Mouse (Mus musculus) sigmoid colon, adult 10 weeks (tissue): ENCODE data around the gene Dnase1l1. TPM values are rescaled to one million over a fixed set of nuclear protein-coding genes. Genes with fewer than 3 reads are reported as not detected.

Experiments used
- polyA plus RNA-seq: library from polyadenylated mRNA; stranded (reverse); fragments of 350-450 nt; fragmentation: Illumina TruSeq; extraction: RNeasy Lipid Tissue Mini Kit (QIAGEN cat#74804); gene quantifications from one replicate; pipeline ENCODE4 v1.2.3, GENCODE M21; 2014; ENCODE audit warnings: low read depth, low replicate concordance

Dnase1l1 gene
- polyA plus RNA-seq: 53.1 TPM

GRCm38 (mm10) chrX:74281732-74282394 lies at the start of gene Dnase1l1, which contains the start of gene Taz:
Gene Dnase1l1 (minus strand): TSS chrX:74282337.
Gene Taz (plus strand): TSS chrX:74281912.

GRCm38 (mm10) chrX:74328725-74329161 lies 46.6 kb upstream of the Dnase1l1 start, which contains the start of gene Plxna3:
Gene Plxna3 (plus strand): TSS chrX:74329066.

GRCm38 (mm10) chrX:74312540-74313464 lies 30.7 kb upstream of the Dnase1l1 start, which contains the start of gene Fam50a:
Gene Fam50a (plus strand): TSS chrX:74313033.

GRCm38 (mm10) chrX:74304867-74305700 lies 22.9 kb upstream of the Dnase1l1 start, which contains the start of gene Gdi1:
Gene Gdi1 (plus strand): TSS chrX:74304998.

GRCm38 (mm10) chrX:74296538-74297448 lies 14.7 kb upstream of the Dnase1l1 start, which contains the start of gene Atp6ap1:
Gene Atp6ap1 (plus strand): TSS chrX:74297097.

GRCm38 (mm10) chrX:74270062-74270901 lies 11.9 kb downstream of the Dnase1l1 start, which contains the start of gene Rpl10:
Gene Rpl10 (plus strand): TSS chrX:74270812.

GRCm38 (mm10) chrX:74254153-74254887 lies 27.8 kb downstream of the Dnase1l1 start, which contains the start of gene Emd:
Gene Emd (plus strand): TSS chrX:74254687.

GRCm38 (mm10) chrX:74249615-74250014 lies 32.5 kb downstream of the Dnase1l1 start, which contains the start of gene Flna:
Gene Flna (minus strand): TSS chrX:74249820.

Other genes with a start within 250 kb of the Dnase1l1 start
- not detected for gene Opn1mw, start 154.9 kb downstream of the Dnase1l1 start, polyA plus RNA-seq
- 18.2 TPM for gene Mecp2, start 147.0 kb downstream of the Dnase1l1 start, polyA plus RNA-seq
- gene Tex28, start 114.5 kb downstream of the Dnase1l1 start, polyA plus RNA-seq: not detected
- not detected for gene Tktl1, start 105.1 kb downstream of the Dnase1l1 start, polyA plus RNA-seq
- 96.7 TPM for gene Flna, start 32.5 kb downstream of the Dnase1l1 start, polyA plus RNA-seq
- gene Emd, start 27.6 kb downstream of the Dnase1l1 start, polyA plus RNA-seq: 42.5 TPM
- gene Rpl10, start 11.5 kb downstream of the Dnase1l1 start, polyA plus RNA-seq: 1,296 TPM
- 77.7 TPM for gene Taz, start 425 bp downstream of the Dnase1l1 start, polyA plus RNA-seq
- gene Atp6ap1, start 14.8 kb upstream of the Dnase1l1 start, polyA plus RNA-seq: 145 TPM
- 117 TPM for gene Gdi1, start 22.7 kb upstream of the Dnase1l1 start, polyA plus RNA-seq
- 12.3 TPM for gene Fam50a, start 30.7 kb upstream of the Dnase1l1 start, polyA plus RNA-seq
- gene Plxna3, start 46.7 kb upstream of the Dnase1l1 start, polyA plus RNA-seq: 1.0 TPM
- gene Lage3, start 71.3 kb upstream of the Dnase1l1 start, polyA plus RNA-seq: 10.0 TPM
- gene Ubl4a, start 90.9 kb upstream of the Dnase1l1 start, polyA plus RNA-seq: 35.8 TPM
- gene Slc10a3, start 91.0 kb upstream of the Dnase1l1 start, polyA plus RNA-seq: 10.3 TPM
- gene Fam3a, start 110.9 kb upstream of the Dnase1l1 start, polyA plus RNA-seq: 12.5 TPM
- gene Ikbkg, start 111.0 kb upstream of the Dnase1l1 start, polyA plus RNA-seq: 47.1 TPM
- 12.9 TPM for gene G6pdx, start 146.9 kb upstream of the Dnase1l1 start, polyA plus RNA-seq
- gene Gm6880, start 199.1 kb upstream of the Dnase1l1 start, polyA plus RNA-seq: not detected